23 mouse cellular contexts compared by ENCODE assay signal in genomic region chr2:163613206-163613605, GRCm38 (mm10).
"Had no signal": no experiment of that assay in that cellular context is flagged by ENCODE, and none has a peak within 500 bp of the region (broad histone marks: within the 10 kb centered on the region; RNA-seq: fewer than 3 reads in every experiment).

No protein-coding gene starts in this region.

- DNase-seq: gastrocnemius, adult 2 months; gastrocnemius, postnatal 10 days; gastrocnemius, postnatal 25 days; heart, adult 2 months; heart, postnatal 10 days; kidney, adult 11 months; kidney, adult 2 months; kidney, adult 9 months; kidney, postnatal 14 days; kidney, postnatal 36 days; layer of hippocampus, adult 9-11 months; layer of hippocampus, postnatal 36 days; liver had no signal

- H3K4me1 ChIP-seq: hindbrain, embryonic 13.5 days; hindbrain, embryonic 15.5 days; kidney, embryonic 15.5 days; limb, embryonic 10.5 days; limb, embryonic 12.5 days had no signal

- H3K27ac ChIP-seq: gastrocnemius, adult 2 months; heart, adult 2 months; hindbrain, embryonic 13.5 days; hindbrain, embryonic 15.5 days; hindbrain, postnatal 0 days; kidney, embryonic 15.5 days; kidney, postnatal 0 days; limb, embryonic 10.5 days; limb, embryonic 12.5 days had no signal

- H3K9ac ChIP-seq: heart, embryonic 12.5 days; hindbrain, embryonic 13.5 days; hindbrain, embryonic 15.5 days; kidney, embryonic 15.5 days; limb, embryonic 12.5 days had no signal

- H3K4me3 ChIP-seq: gastrocnemius, adult 2 months; heart, adult 2 months; heart, embryonic 12.5 days; hindbrain, embryonic 13.5 days; hindbrain, embryonic 15.5 days; kidney, embryonic 15.5 days; limb, embryonic 10.5 days; limb, embryonic 12.5 days had no signal

- H3K4me2 ChIP-seq: heart, embryonic 12.5 days; hindbrain, embryonic 13.5 days; hindbrain, embryonic 15.5 days; kidney, embryonic 15.5 days; limb, embryonic 12.5 days; liver, embryonic 11.5 days had no signal

- H3K27me3 ChIP-seq: heart, embryonic 12.5 days; hindbrain, embryonic 13.5 days; hindbrain, embryonic 15.5 days; kidney, embryonic 15.5 days; limb, embryonic 12.5 days had no signal

- H3K9me3 ChIP-seq: hindbrain, embryonic 13.5 days; hindbrain, embryonic 15.5 days; kidney, embryonic 15.5 days; limb, embryonic 10.5 days had no signal

- ATAC-seq: hindbrain, postnatal 0 days; intestine, embryonic 16.5 days had no signal
